Mouse (Mus musculus) olfactory bulb, adult 2 months (tissue): Measurements from ENCODE around the gene Gpatch3.

ENCODE experiments used
- CTCF ChIP-seq: fragments of 200-500 bp; IDR thresholded peaks from 2 replicates; pipeline ENCODE4 v1.5.1; 2012; ENCODE audit warnings: low read depth, mild to moderate bottlenecking, low read length, moderate library complexity; ENCODE audit not compliant: insufficient read depth
- POLR2A ChIP-seq: fragments of 200-500 bp; IDR thresholded peaks from 2 replicates; pipeline ENCODE4 v1.6.1; 2012; ENCODE audit warnings: mild to moderate bottlenecking, low read depth, low read length, moderate library complexity; ENCODE audit not compliant: insufficient read depth

DNA sequence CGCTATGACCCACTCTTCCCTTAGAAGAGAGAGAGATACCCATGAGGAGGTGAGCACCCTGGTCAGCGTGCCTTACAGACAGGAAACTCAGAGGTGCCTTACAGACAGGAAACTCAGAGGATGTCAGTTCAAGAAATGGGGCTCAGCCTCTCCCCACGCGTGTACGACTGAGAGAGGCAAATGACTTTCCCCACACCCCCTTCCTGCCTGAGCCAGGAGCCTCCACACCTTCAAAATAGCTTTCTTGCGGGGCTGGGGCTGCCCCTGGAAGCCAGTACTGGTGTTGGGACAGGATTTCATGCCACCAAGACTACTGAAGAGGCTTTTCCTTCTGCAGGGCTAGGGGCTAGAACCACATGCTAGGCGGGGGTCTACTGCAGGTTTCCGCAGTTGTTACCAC, 46.1 kb downstream of the Gpatch3 start:
- TF ChIP-seq CTCF (no peak), POLR2A (no peak)
